Mouse (Mus musculus) G1E (cell line): ENCODE measurements around the gene Fgf9.

ENCODE experiments used
- CTCF ChIP-seq: IDR thresholded peaks from 2 replicates; pipeline ENCODE4 v1.5.1; 2012; ENCODE audit warnings: low read depth, low read length, inconsistent platforms, mixed read lengths
- GATA1 ChIP-seq: IDR thresholded peaks from 2 replicates; pipeline ENCODE4 v1.6.1; 2012; ENCODE audit warnings: borderline replicate concordance, low read length, inconsistent platforms, mixed read lengths
- POLR2AphosphoS5 ChIP-seq: IDR thresholded peaks from 2 replicates; pipeline ENCODE4 v1.6.1; 2012; ENCODE audit warnings: low read depth, low read length, inconsistent platforms; ENCODE audit not compliant: insufficient replicate concordance
- TAL1 ChIP-seq: conservative IDR thresholded peaks from 2 replicates; pipeline ENCODE4 v1.6.1; 2012; ENCODE audit warnings: low read depth, low read length, inconsistent platforms, mixed read lengths

- no peak for TF ChIP-seq TAL1
- TF ChIP-seq CTCF, result no peak
- TF ChIP-seq GATA1, result no peak
- TF ChIP-seq POLR2AphosphoS5, result no peak
These were observed 4.5 kb downstream of the Fgf9 start for GRCm38 (mm10) chr14:58074621-58075432.
